Mouse (Mus musculus): ENCODE measurements around the gene Slc41a2. TPM values are rescaled to one million over a fixed set of nuclear protein-coding genes. Genes with fewer than 3 reads are reported as not detected.

Slc41a2 gene
- total and polyA plus RNA-seq, 3 experiments = 0.17 TPM; not detected in 2

- no peak for DNase-seq (ENCODE audit: extremely low read depth)
- TF ChIP-seq ETS1 (conservative IDR thresholded peaks at IDR 0.05; ENCODE audit: low read depth, low read length) (no peak), NELFE (IDR thresholded peaks at IDR 0.05; ENCODE audit: low read depth, low read length) (no peak), MYC (IDR thresholded peaks at IDR 0.05; ENCODE audit: low read depth, low read length) (no peak), MEF2A (IDR thresholded peaks at IDR 0.05; ENCODE audit: borderline replicate concordance, low read depth, low read length) (no peak), NRF1 (IDR thresholded peaks at IDR 0.05; ENCODE audit: low read depth, low read length) (no peak), SIN3A (IDR thresholded peaks at IDR 0.05; ENCODE audit: low read length) (no peak), TBP (conservative IDR thresholded peaks at IDR 0.05; ENCODE audit: low read depth, low read length) (no peak), TCF12 (IDR thresholded peaks at IDR 0.05; ENCODE audit: low read depth, low read length) (no peak), POLR2AphosphoS2 (IDR thresholded peaks at IDR 0.05; ENCODE audit: low read depth, low read length) (no peak), HCFC1 (IDR thresholded peaks at IDR 0.05; ENCODE audit: low read depth, low read length) (no peak), JUN (IDR thresholded peaks at IDR 0.05; ENCODE audit: insufficient read depth, low read depth, low read length) (no peak), MAZ (IDR thresholded peaks at IDR 0.05; ENCODE audit: low read depth, low read length) (no peak), ZKSCAN1 (IDR thresholded peaks at IDR 0.05; ENCODE audit: borderline replicate concordance, low read depth, low read length) (no peak), USF1 (IDR thresholded peaks at IDR 0.05; ENCODE audit: low read depth, low read length) (no peak), SMC3 (IDR thresholded peaks at IDR 0.05; ENCODE audit: low read depth, low read length) (no peak)
- H3K79me2 ChIP-seq (replicated peaks; ENCODE audit: control insufficient read depth, extremely low read depth, insufficient read depth, poor library complexity, severe bottlenecking) = no peaks in the 10 kb centered on the region
- in situ Hi-C loops (cut with MboI; ENCODE audit: low pct_ligation_motif_present, low pct_unique_long_range_greater_than_20kb, low sequenced_read_pairs) = loop anchor here (25.0 kb wide), 1 partner anchor 425 kb away; no protein-coding TSS in a partner anchor
- H3K4me2 ChIP-seq (ENCODE audit: insufficient read depth, low read depth, poor library complexity, severe bottlenecking) = no peak overlapping the region
- H3K4me1 ChIP-seq (ENCODE audit: control insufficient read depth in 1 of 2, insufficient read depth in 2 of 2) = peaks cover 10 to 11% of the 10 kb centered on the region in 2 experiments
- dilution Hi-C loops (cut with MboI; ENCODE audit: extremely low pct_ligation_motif_present, extremely low pct_unique_long_range_greater_than_20kb, low sequenced_read_pairs) = no loop called here
- H3K36me3 ChIP-seq (replicated peaks in 1 of 2; ENCODE audit: control insufficient read depth in 1 of 2, insufficient read depth in 1 of 2, low read length in 1 of 2) = no peaks in the 10 kb centered on the region
- H3K27ac ChIP-seq (ENCODE audit: insufficient read depth, low read depth) = no peak overlapping the region
- H3K9me3 ChIP-seq (replicated peaks; ENCODE audit: low read length) = peaks cover 3% of the 10 kb centered on the region
- H3K27me3 ChIP-seq (replicated peaks) = no peaks in the 10 kb centered on the region
- H3K4me3 ChIP-seq (replicated peaks in 1 of 3; ENCODE audit: low read depth in 2 of 3, low read length in 2 of 3, poor library complexity in 1 of 3) = no peak overlapping the region
- no peak overlapping the region for H3K9ac ChIP-seq (ENCODE audit: insufficient read depth, low read depth)
Observed at GRCm38 (mm10) chr10:83212618-83213017, 125.1 kb downstream of the Slc41a2 start.

GRCm38 (mm10) chr10:83210968-83211583 lies 126.6 kb downstream of the Slc41a2 start:
- H3K9me3 ChIP-seq (replicated peaks; ENCODE audit: low read length) = peaks cover 3% of the 10 kb centered on the region
- no peaks in the 10 kb centered on the region for H3K36me3 ChIP-seq (replicated peaks in 1 of 2; ENCODE audit: control insufficient read depth in 1 of 2, insufficient read depth in 1 of 2, low read length in 1 of 2)
- H3K27ac ChIP-seq (ENCODE audit: insufficient read depth, low read depth) = no peak overlapping the region
- no peaks in the 10 kb centered on the region for H3K27me3 ChIP-seq (replicated peaks)
- no peak overlapping the region for H3K4me3 ChIP-seq (replicated peaks in 1 of 3; ENCODE audit: low read depth in 2 of 3, low read length in 2 of 3, poor library complexity in 1 of 3)
- dilution Hi-C loops (cut with MboI; ENCODE audit: extremely low pct_ligation_motif_present, extremely low pct_unique_long_range_greater_than_20kb, low sequenced_read_pairs) (no loop called here), in situ Hi-C loops (cut with MboI; ENCODE audit: low pct_ligation_motif_present, low pct_unique_long_range_greater_than_20kb, low sequenced_read_pairs) (loop anchor here (25.0 kb wide), 1 partner anchor 424 kb away; no protein-coding TSS in a partner anchor)
- no peak for DNase-seq (ENCODE audit: extremely low read depth)
- peaks cover 8 to 11% of the 10 kb centered on the region in 2 experiments for H3K4me1 ChIP-seq (ENCODE audit: control insufficient read depth in 1 of 2, insufficient read depth in 2 of 2)
- H3K79me2 ChIP-seq (replicated peaks; ENCODE audit: control insufficient read depth, extremely low read depth, insufficient read depth, poor library complexity, severe bottlenecking) = no peaks in the 10 kb centered on the region
- H3K9ac ChIP-seq (ENCODE audit: insufficient read depth, low read depth) = no peak overlapping the region
- TF ChIP-seq HCFC1 (IDR thresholded peaks at IDR 0.05; ENCODE audit: low read depth, low read length) = no peak
- TF ChIP-seq ETS1 (conservative IDR thresholded peaks at IDR 0.05; ENCODE audit: low read depth, low read length) = no peak
- TF ChIP-seq ZC3H11A (IDR thresholded peaks at IDR 0.05; ENCODE audit: low read depth, low read length) = no peak
- no peak for TF ChIP-seq RCOR1 (conservative IDR thresholded peaks at IDR 0.05; ENCODE audit: low read depth, low read length)
- no peak for TF ChIP-seq TCF12 (IDR thresholded peaks at IDR 0.05; ENCODE audit: low read depth, low read length)
- no peak for TF ChIP-seq USF1 (IDR thresholded peaks at IDR 0.05; ENCODE audit: low read depth, low read length)
- no peak for TF ChIP-seq POLR2AphosphoS2 (IDR thresholded peaks at IDR 0.05; ENCODE audit: low read depth, low read length)
- TF ChIP-seq UBTF (IDR thresholded peaks at IDR 0.05; ENCODE audit: low read depth, low read length) = no peak
- TF ChIP-seq POLR2A (IDR thresholded peaks at IDR 0.05; ENCODE audit: low read depth, low read length) = no peak
- no peak for TF ChIP-seq BHLHE40 (IDR thresholded peaks at IDR 0.05; ENCODE audit: low read depth, low read length)
- no peak overlapping the region for H3K4me2 ChIP-seq (ENCODE audit: insufficient read depth, low read depth, poor library complexity, severe bottlenecking)

Data from CH12.LX (cell line).